Mouse (Mus musculus): ENCODE measurements around the gene Gm13128.
"Not testable (repeated sequence)": the region's sequence is repeated elsewhere in the genome, so short reads cannot be mapped to it uniquely, and the experiment has no call there.

The Gm13128 gene

GRCm38 (mm10) chr4:144329949-144330348, at the start of gene Gm13128:
Gm13128 (plus strand) TSS chr4:144330249.
- not testable (repeated sequence) for DNase-seq (ENCODE audit: low spot score in 2 of 2)

- not testable (repeated sequence) for DNase-seq (ENCODE audit: low spot score in 2 of 2)
Measured at GRCm38 (mm10) chr4:144280388-144280787, 49.7 kb upstream of the Gm13128 start, which contains the start of gene Pramel5. Pramel5 (minus strand) TSS chr4:144280488.

GRCm38 (mm10) chr4:144299414-144299813, 30.6 kb upstream of the Gm13128 start:
- not testable (repeated sequence) for DNase-seq (ENCODE audit: low spot score in 2 of 2)

DNA sequence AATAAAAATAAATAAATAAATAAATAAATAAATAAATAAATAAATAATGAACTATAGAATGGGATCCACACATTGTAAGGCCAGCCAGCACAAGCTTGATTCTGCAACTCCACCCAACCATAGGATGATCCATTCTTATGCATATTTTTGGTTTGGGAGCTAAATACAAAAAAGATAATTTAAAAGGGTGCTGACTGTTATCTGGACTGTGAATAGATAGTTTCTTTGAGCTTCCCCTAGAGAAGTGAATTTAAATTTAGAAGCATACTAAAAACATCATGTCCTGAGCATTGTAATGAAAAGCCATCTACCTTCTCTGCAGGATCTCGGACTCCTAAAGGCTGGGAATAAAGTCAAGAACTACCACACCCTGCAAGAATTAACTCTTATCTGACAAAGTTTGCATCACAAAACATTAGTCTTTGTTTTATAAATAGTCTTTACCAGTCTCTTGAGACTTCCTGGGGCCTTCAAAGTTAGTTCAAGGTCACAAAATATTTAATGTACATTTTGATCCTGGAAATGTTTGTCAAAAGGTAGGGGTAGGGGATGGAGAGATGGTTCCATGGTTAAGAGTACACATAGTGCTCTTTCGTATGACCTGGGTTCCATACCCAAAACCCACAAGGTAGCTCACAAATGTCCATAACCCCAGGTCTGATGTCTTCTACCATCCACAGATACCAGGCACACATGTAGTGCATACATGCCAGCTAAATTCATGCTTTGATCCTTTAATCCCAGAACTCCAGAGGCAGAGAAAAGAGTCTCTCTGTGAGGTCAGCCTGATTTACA, 17.2 kb upstream of the Gm13128 start:
- DNase-seq (ENCODE audit: low spot score in 2 of 2), result not testable (repeated sequence)

DNA sequence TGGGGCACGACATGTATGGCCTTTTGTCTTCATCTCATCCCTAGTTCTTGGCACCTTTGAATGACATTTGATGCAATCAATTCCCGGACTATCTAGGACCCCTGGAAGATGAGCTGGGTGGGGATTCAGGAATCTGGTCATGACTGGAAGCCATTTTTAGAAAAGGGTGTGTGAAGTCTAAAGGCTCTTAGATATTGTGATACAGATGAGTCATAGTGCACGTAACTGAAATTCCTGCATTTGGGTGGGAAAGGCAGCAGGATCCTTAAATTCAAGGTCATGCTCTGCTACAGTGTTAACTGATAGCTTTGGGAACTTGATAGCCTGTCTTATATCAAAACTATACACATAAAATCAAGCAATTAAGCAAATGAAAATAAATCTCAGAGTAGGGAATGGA, 5.8 kb downstream of the Gm13128 start:
- not testable (repeated sequence) for DNase-seq (ENCODE audit: low spot score in 2 of 2)

DNA sequence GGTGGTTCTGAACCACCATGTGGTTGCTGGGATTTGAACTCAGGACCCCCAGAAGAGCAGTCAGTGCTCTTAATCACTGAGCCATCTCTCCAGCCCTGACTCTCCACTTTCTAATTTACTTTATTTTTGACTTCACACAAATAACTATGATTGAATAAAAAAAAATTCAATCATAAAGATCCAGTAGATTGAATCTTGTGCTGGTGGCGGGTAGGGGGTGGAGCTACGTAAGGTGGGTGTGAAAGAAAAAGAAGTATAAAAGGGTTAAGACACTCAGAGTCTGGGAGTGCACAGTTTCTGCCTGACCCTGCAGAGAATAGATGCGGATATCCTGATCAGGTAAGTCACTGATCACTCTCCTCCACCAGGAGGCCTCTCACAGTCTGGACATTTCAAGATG, 27.6 kb downstream of the Gm13128 start, which contains the start of gene Gm13119:
TSS of gene Gm13119 (plus strand) at position 301 of the 400 bp plus-strand sequence.
- not testable (repeated sequence) for DNase-seq (ENCODE audit: low spot score in 2 of 2)

GRCm38 (mm10) chr4:144377911-144378310, 47.9 kb downstream of the Gm13128 start, which contains the start of gene Pramef20:
Pramef20 (minus strand) TSS chr4:144377933.
- DNase-seq (ENCODE audit: low spot score in 2 of 2), result no peak

Measured in frontal cortex, postnatal 36 days (tissue).